Mouse (Mus musculus) cerebellum, adult 11-12 months (tissue): ENCODE measurements at regions not wholly inside any gene's neighbourhood (a gene's known extent, or its start where the extent isn't known, plus 50 kb on each side); places are given as distances from the start of the nearest gene placed in this dataset.

Source experiments
- DNase-seq: peaks from one replicate; pipeline ENCODE4 v3.0.0; 2022

- peak; percentile 32 for DNase-seq
These were observed 259.2 kb upstream of the Csf3r start for GRCm38 (mm10) chr4:125765171-125765570.

- DNase-seq: no peak
These were observed 247.2 kb upstream of the Csf3r start for GRCm38 (mm10) chr4:125777126-125777525.

GRCm38 (mm10) chr4:125780113-125780512 is 244.2 kb upstream of the Csf3r start:
- DNase-seq: no peak

- DNase-seq: no peak
These were observed 243.3 kb upstream of the Csf3r start for GRCm38 (mm10) chr4:125780921-125781487.

- no peak for DNase-seq
These were observed 242.0 kb upstream of the Csf3r start for GRCm38 (mm10) chr4:125782346-125782745.

GRCm38 (mm10) chr4:125786083-125786482 is 238.3 kb upstream of the Csf3r start:
- no peak for DNase-seq

- DNase-seq: no peak
These were observed 229.7 kb upstream of the Csf3r start for GRCm38 (mm10) chr4:125794679-125795078.

GRCm38 (mm10) chr4:125807923-125808322 is 216.4 kb upstream of the Csf3r start:
- no peak for DNase-seq

GRCm38 (mm10) chr4:125809446-125810108 is 214.8 kb upstream of the Csf3r start:
- no peak for DNase-seq

GRCm38 (mm10) chr4:125810247-125810646 is 214.1 kb upstream of the Csf3r start:
- DNase-seq: no peak

- no peak for DNase-seq
These were observed 210.0 kb upstream of the Csf3r start for GRCm38 (mm10) chr4:125814311-125814710.

- no peak for DNase-seq
These were observed 209.1 kb upstream of the Csf3r start for GRCm38 (mm10) chr4:125815276-125815675.

- DNase-seq: peak; percentile 4
These were observed 199.8 kb upstream of the Csf3r start for GRCm38 (mm10) chr4:125824525-125824924.

GRCm38 (mm10) chr4:125826416-125826815 is 197.9 kb upstream of the Csf3r start:
- DNase-seq: peak; percentile 3

GRCm38 (mm10) chr4:125835250-125835649 is 189.1 kb upstream of the Csf3r start:
- DNase-seq: no peak

- no peak for DNase-seq
These were observed 176.8 kb upstream of the Csf3r start for GRCm38 (mm10) chr4:125847568-125847967.

- DNase-seq: peak; percentile 13
These were observed 174.1 kb upstream of the Csf3r start for GRCm38 (mm10) chr4:125850300-125850699.

- DNase-seq: no peak
These were observed 171.8 kb upstream of the Csf3r start for GRCm38 (mm10) chr4:125852545-125852944.

GRCm38 (mm10) chr4:125855983-125856591 is 168.3 kb upstream of the Csf3r start:
- DNase-seq: peak; percentile 3

- no peak for DNase-seq
These were observed 167.6 kb upstream of the Csf3r start for GRCm38 (mm10) chr4:125856781-125857180.

- DNase-seq: no peak
These were observed 159.3 kb upstream of the Csf3r start for GRCm38 (mm10) chr4:125865057-125865456.

- no peak for DNase-seq
These were observed 158.6 kb upstream of the Csf3r start for GRCm38 (mm10) chr4:125865728-125866127.

- no peak for DNase-seq
These were observed 153.1 kb upstream of the Csf3r start for GRCm38 (mm10) chr4:125871211-125871610.

- DNase-seq: no peak
These were observed 144.3 kb upstream of the Csf3r start for GRCm38 (mm10) chr4:125880028-125880427.
